Mouse (Mus musculus) heart, adult 2 months (tissue): ENCODE data around the gene Shprh. TPM values are rescaled to one million over a fixed set of nuclear protein-coding genes. Genes with fewer than 3 reads are reported as not detected.
"Not testable (repeated sequence)": the region's sequence is repeated elsewhere in the genome, so short reads cannot be mapped to it uniquely, and the experiment has no call there.

Experiments used
- DNase-seq, 2 experiments: peaks; one replicate each; pipeline ENCODE4 v3.0.0; 2021
- H3K27ac ChIP-seq: fragments of 200-600 bp; 2 replicates; pipeline ENCODE4 v1.8.1; 2022
- H3K27me3 ChIP-seq: fragments of 200-500 bp; 2 replicates; pipeline ENCODE4 v1.6.1; 2012; ENCODE audit warnings: mild to moderate bottlenecking, low read length, inconsistent platforms, mixed read lengths; ENCODE audit not compliant: control insufficient read depth, insufficient read depth
- H3K36me3 ChIP-seq: fragments of 200-500 bp; 2 replicates; pipeline ENCODE4 v1.6.1; 2012; ENCODE audit warnings: low read length, inconsistent platforms; ENCODE audit not compliant: control insufficient read depth, insufficient read depth
- H3K4me1 ChIP-seq: fragments of 200-500 bp; 2 replicates; pipeline ENCODE4 v1.6.1; 2011; ENCODE audit warnings: low read length; ENCODE audit not compliant: control insufficient read depth, insufficient read depth
- H3K4me3 ChIP-seq: fragments of 200-600 bp; 2 replicates; pipeline ENCODE4 v1.8.1; 2022
- H3K79me2 ChIP-seq: fragments of 200-500 bp; replicated peaks from 2 replicates; pipeline ENCODE4 v1.6.1; 2012; ENCODE audit warnings: mild to moderate bottlenecking, inconsistent platforms, low read length, moderate library complexity, mixed read lengths; ENCODE audit not compliant: control insufficient read depth, insufficient read depth
- H3K9ac ChIP-seq: fragments of 200-500 bp; 2 replicates; pipeline ENCODE4 v1.6.1; 2012; ENCODE audit warnings: low read depth, mild to moderate bottlenecking, control low read depth, inconsistent platforms, low read length, mixed read lengths
- CTCF ChIP-seq: fragments of 200-600 bp; IDR thresholded peaks from 2 replicates; pipeline ENCODE4 v1.8.1; 2022; ENCODE audit warnings: antibody characterized with exemption, mild to moderate bottlenecking, moderate library complexity
- EP300 ChIP-seq: fragments of 200-500 bp; IDR thresholded peaks from 2 replicates; pipeline ENCODE4 v1.6.1; 2011; ENCODE audit warnings: low read depth, low read length, control low read depth; ENCODE audit not compliant: insufficient read depth
- POLR2A ChIP-seq: fragments of 200-500 bp; IDR thresholded peaks from 2 replicates; pipeline ENCODE4 v1.6.1; 2011; ENCODE audit warnings: mild to moderate bottlenecking, low read depth, low read length, control low read depth; ENCODE audit not compliant: insufficient read depth
- WGBS: fragments of 180-500 bp; shearing (Covaris S2); methylation state at CpG from one replicate; pipeline ENCODE4 v1.1.7; 2018; 5-methylcytosine and 5-hydroxymethylcytosine counted together
- intact Hi-C: fragments of 180-260 bp; cut with DNase I; formaldehyde crosslinking; loops from one replicate; pipeline ENCODE4 v1.15.1; 2025
- polyA plus RNA-seq: library from polyadenylated mRNA; depleted of rRNA; stranded (reverse); fragments of >200 nt; gene quantifications from 2 replicates; pipeline ENCODE4 v1.2.3, GENCODE M21; 2012
- total RNA-seq, 2 experiments: library from RNA; stranded (reverse); gene quantifications; 2 replicates each; pipeline ENCODE4 v1.2.3; 2021

Shprh gene
- total and polyA plus RNA-seq, 3 experiments, result 1.9 to 11.1 (median 11.1) TPM

DNA sequence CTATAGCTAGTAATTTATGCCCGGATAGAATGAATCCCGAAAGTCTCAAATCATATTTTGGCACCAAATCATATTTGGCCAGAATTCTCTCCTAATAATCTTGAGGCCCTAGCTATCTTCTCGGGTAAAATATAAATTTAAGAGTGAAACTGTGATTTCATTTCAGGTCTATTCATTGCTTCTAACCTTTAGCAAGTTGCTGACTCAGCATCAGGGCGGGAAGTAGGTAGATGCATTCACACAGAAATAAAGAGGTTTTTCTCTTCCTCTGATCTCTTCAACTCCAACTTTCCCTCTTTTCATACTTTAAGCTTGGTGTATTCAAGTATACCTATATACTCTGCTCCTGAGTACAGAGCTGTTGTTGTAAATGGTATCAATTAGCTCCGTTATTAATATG lies 30.9 kb downstream of the Shprh start:
- Histone ChIP-seq H3K27ac (no peak overlapping the region), H3K36me3 (peaks cover 2% of the 10 kb centered on the region), H3K27me3 (no peaks in the 10 kb centered on the region), H3K79me2 (no peaks in the 10 kb centered on the region), H3K9ac (no peak overlapping the region), H3K4me3 (no peak overlapping the region), H3K4me1 (no peaks in the 10 kb centered on the region)
- TF ChIP-seq POLR2A, result no peak
- TF ChIP-seq EP300, result no peak
- no peak for TF ChIP-seq CTCF
- intact Hi-C loops, result no loop called here
- WGBS, result 92% methylated on average over 5 of the region's 5 CpGs
- no peak for DNase-seq

- WGBS, result 71% methylated on average over 1 of the region's 1 CpGs
- Histone ChIP-seq H3K27ac (peak overlapping the region; percentile 0; the same call in 1 of the 2 replicates), H3K4me1 (no peaks in the 10 kb centered on the region; the same call in 1 of the 2 replicates), H3K4me3 (no peak overlapping the region), H3K79me2 (no peaks in the 10 kb centered on the region), H3K9ac (no peak overlapping the region), H3K27me3 (no peaks in the 10 kb centered on the region), H3K36me3 (peaks cover 10% of the 10 kb centered on the region)
- intact Hi-C loops, result no loop called here
- TF ChIP-seq EP300, result no peak
- no peak for TF ChIP-seq POLR2A
- TF ChIP-seq CTCF, result no peak
- no peak for DNase-seq
Observed at GRCm38 (mm10) chr10:11197341-11197740, 48.1 kb downstream of the Shprh start.

DNA sequence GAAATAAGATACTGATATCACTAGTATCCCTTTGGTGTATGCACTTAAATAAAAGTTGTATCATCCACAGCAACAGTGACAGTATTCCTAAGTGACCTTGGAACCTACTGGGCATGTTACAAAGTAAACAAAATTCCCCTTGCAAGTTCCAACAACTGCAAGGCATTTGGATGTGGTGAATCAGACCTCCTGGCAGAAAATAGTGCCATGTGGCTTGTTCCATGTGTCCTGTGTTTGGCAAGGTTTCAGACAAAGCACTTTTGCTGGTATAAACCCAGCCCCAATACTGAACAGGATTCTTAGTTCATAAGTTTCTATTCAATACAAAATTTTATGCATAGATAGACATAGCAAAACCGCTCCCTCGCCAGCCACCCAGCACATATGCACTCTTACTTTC lies 49.1 kb downstream of the Shprh start:
- Histone ChIP-seq H3K79me2 (no peaks in the 10 kb centered on the region), H3K36me3 (peaks cover 10% of the 10 kb centered on the region), H3K4me1 (no peaks in the 10 kb centered on the region; the same call in 1 of the 2 replicates), H3K9ac (no peak overlapping the region), H3K4me3 (no peak overlapping the region), H3K27ac (peak overlapping the region; percentile 52), H3K27me3 (no peaks in the 10 kb centered on the region)
- TF ChIP-seq CTCF (no peak), POLR2A (no peak), EP300 (no peak)
- intact Hi-C loops, result no loop called here
- DNase-seq, result peak in 1 of 2 experiments; percentile 21
- 94% methylated on average over 2 of the region's 2 CpGs for WGBS

GRCm38 (mm10) chr10:11199980-11200379 lies 50.8 kb downstream of the Shprh start:
- H3K4me1 ChIP-seq, result no peaks in the 10 kb centered on the region; the same call in 1 of the 2 replicates
- no peak for DNase-seq
- 50% methylated on average over 4 of the region's 4 CpGs for WGBS
- TF ChIP-seq EP300, result no peak
- TF ChIP-seq POLR2A, result no peak
- no peak for TF ChIP-seq CTCF
- no peak overlapping the region for H3K27ac ChIP-seq
- peaks cover 10% of the 10 kb centered on the region for H3K36me3 ChIP-seq
- intact Hi-C loops, result loop anchor here (5.0 kb wide), 1 partner anchor 82 kb away; the partner anchor contains the start of gene Fbxo30
- H3K79me2 ChIP-seq, result no peaks in the 10 kb centered on the region
- H3K27me3 ChIP-seq, result no peaks in the 10 kb centered on the region
- H3K4me3 ChIP-seq, result no peak overlapping the region
- H3K9ac ChIP-seq, result no peak overlapping the region

GRCm38 (mm10) chr10:11205883-11206282 lies 56.7 kb downstream of the Shprh start:
- H3K4me3 ChIP-seq, H3K36me3 ChIP-seq, H3K4me1 ChIP-seq, H3K27me3 ChIP-seq, H3K79me2 ChIP-seq, H3K9ac ChIP-seq, intact Hi-C loops, DNase-seq, H3K27ac ChIP-seq: not testable (repeated sequence)
- WGBS, result 91% methylated on average over 2 of the region's 2 CpGs

GRCm38 (mm10) chr10:11208670-11209069 lies 59.4 kb downstream of the Shprh start:
- no peaks in the 10 kb centered on the region for H3K27me3 ChIP-seq
- DNase-seq, result no peak
- no peaks in the 10 kb centered on the region for H3K79me2 ChIP-seq
- 87% methylated on average over 1 of the region's 1 CpGs for WGBS
- TF ChIP-seq POLR2A, result no peak
- no peak for TF ChIP-seq EP300
- TF ChIP-seq CTCF, result no peak
- no peaks in the 10 kb centered on the region; the same call in 1 of the 2 replicates for H3K36me3 ChIP-seq
- no peaks in the 10 kb centered on the region for H3K4me1 ChIP-seq
- intact Hi-C loops, result no loop called here
- H3K4me3 ChIP-seq, result no peak overlapping the region
- no peak overlapping the region for H3K9ac ChIP-seq
- H3K27ac ChIP-seq, result no peak overlapping the region

- TF ChIP-seq CTCF (peak; percentile 61), POLR2A (no peak)
- no peak for DNase-seq
- no peaks in the 10 kb centered on the region; the same call in 1 of the 2 replicates for H3K36me3 ChIP-seq
- no peaks in the 10 kb centered on the region for H3K4me1 ChIP-seq
- no peaks in the 10 kb centered on the region for H3K27me3 ChIP-seq
- H3K79me2 ChIP-seq, result no peaks in the 10 kb centered on the region
- intact Hi-C loops, result no loop called here
- H3K27ac ChIP-seq, result no peak overlapping the region
- no peak overlapping the region for H3K4me3 ChIP-seq
- no peak overlapping the region for H3K9ac ChIP-seq
- WGBS, result 73% methylated on average over 4 of the region's 4 CpGs
Observed at GRCm38 (mm10) chr10:11212003-11212402, 62.8 kb downstream of the Shprh start.
